Mouse (Mus musculus) brain, embryonic 14.5 days (tissue): Measurements from ENCODE around the gene Abca1. TPM values are rescaled to one million over a fixed set of nuclear protein-coding genes. Genes with fewer than 3 reads are reported as not detected.

Experiments
- DNase-seq: peaks from one replicate; pipeline ENCODE4 v3.0.0-alpha.2; 2011; ENCODE audit warnings: low read depth
- CTCF ChIP-seq: fragments of 200-500 bp; IDR thresholded peaks from 2 replicates; pipeline ENCODE4 v1.5.1; 2012; ENCODE audit warnings: inconsistent platforms, mild to moderate bottlenecking, moderate library complexity, borderline replicate concordance; ENCODE audit not compliant: insufficient read depth, insufficient read length; ENCODE audit errors: extremely low read depth
- POLR2A ChIP-seq: fragments of 200-500 bp; IDR thresholded peaks from 2 replicates; pipeline ENCODE4 v1.6.1; 2012; ENCODE audit warnings: mild to moderate bottlenecking, inconsistent platforms, borderline replicate concordance; ENCODE audit not compliant: poor library complexity, insufficient read depth, insufficient read length, severe bottlenecking; ENCODE audit errors: extremely low read depth
- polyA plus RNA-seq: library from polyadenylated mRNA; depleted of rRNA; stranded (reverse); fragments of >200 nt; gene quantifications from 2 replicates; pipeline ENCODE4 v1.2.3, GENCODE M21; 2012; rRNA removed

Abca1 gene
- polyA plus RNA-seq, 1 experiment, result 15.9 TPM

DNA sequence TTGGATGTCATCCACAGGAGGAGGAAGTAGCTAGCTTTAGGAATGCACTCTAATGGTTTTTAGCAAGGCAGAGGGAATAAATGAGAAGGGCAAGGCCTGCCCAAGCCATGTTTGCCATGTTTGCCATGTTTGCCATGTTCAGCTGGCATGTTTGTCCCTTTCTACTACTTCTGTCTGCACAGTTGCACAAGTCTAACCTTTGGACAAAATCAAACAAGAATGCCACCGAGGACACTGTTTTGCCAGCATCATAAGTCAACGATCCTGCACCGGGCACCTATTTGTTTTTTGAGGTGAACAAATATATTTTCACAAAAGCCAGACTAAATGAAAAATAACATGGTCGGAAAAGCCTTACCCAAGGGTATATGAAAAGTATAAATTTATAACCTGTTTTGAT, 149.8 kb downstream of the Abca1 start:
- no peak for DNase-seq
- no peak for TF ChIP-seq POLR2A
- no peak for TF ChIP-seq CTCF

- DNase-seq, result peak; percentile 53
- TF ChIP-seq CTCF (no peak), POLR2A (no peak)
Observed at GRCm38 (mm10) chr4:53009183-53009582, 150.5 kb downstream of the Abca1 start.

DNA sequence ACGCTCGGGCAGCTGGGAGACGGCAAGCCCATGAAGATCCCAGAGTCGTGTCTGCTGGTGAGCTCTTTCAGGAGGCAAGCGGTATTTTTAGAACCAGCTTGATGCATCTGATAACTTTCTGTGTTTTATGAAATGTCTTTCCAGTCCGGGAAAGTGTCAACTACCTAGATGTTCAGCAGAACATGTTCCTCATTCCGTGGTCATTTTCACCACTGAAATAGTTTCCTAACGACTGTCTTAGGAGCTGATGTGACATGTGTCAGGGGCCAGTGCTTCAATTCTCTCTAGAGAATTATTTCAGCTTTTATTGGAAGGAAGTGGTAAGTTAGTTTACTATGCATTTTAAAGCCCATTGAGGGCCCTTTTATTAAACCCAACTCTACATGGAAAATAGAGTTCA, 159.5 kb downstream of the Abca1 start:
- no peak for DNase-seq
- no peak for TF ChIP-seq POLR2A
- no peak for TF ChIP-seq CTCF

DNA sequence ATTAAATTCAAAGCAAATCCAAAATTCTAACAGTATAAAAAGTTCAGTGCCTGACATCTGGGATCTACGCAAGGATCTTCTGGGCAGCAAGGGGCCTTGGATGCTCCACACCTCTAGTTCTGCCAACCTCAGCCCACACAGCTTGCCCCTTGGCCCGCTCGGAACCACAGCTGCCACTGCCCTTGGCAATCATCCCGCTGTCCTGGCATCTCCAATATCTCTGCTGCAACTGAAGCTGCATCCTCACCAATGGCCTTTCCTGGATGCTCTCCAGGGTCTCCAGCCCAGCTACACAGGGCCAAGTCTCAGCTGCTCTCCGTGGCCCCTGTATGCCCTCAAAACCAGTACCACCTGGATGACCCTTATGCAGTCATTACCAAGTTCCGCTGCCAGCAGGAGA, 160.2 kb downstream of the Abca1 start:
- no peak for TF ChIP-seq CTCF
- DNase-seq, result no peak

GRCm38 (mm10) chr4:52989248-52989647, 170.4 kb downstream of the Abca1 start, which contains the start of gene Nipsnap3a:
Nipsnap3a (plus strand) TSS chr4:52989272.
- TF ChIP-seq CTCF (no peak), POLR2A (no peak)
- peak; percentile 40 for DNase-seq

- TF ChIP-seq POLR2A, result no peak
- peak; percentile 28 for DNase-seq
Observed at GRCm38 (mm10) chr4:52986266-52986665, 173.4 kb downstream of the Abca1 start.

DNA sequence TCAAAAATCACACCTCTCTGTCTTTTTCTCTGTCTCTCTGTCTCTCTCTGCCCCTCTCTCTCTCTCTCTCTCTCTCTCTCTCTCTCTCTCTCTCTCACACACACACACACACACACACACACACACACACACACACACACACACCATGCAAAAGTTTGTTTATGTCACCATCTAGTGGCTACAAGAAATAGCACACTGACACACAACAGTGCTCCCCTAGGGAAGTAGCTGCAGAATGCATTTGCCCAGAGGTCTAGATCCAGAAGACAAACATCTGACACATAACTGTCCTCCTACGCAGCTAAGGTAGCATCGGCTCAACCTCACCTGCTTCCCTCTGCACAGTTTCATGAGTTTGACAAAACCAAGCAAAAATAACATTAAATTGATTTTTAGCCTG, 174.5 kb downstream of the Abca1 start:
- TF ChIP-seq CTCF (peak; percentile 34; the same call in 1 of the 2 replicates), POLR2A (no peak)
- DNase-seq, result peak; percentile 67

Other genes with a start within 250 kb of the Abca1 start
- gene Olfr272, start 240.7 kb downstream of the Abca1 start, polyA plus RNA-seq, result 0.08 TPM in 1 of 2 replicates, not detected in the other
- gene Olfr270, start 195.3 kb downstream of the Abca1 start, polyA plus RNA-seq, result not detected in 2 replicates
- not detected in 2 replicates for gene Nipsnap3a, start 170.6 kb downstream of the Abca1 start, polyA plus RNA-seq
- 76.3 and 76.9 TPM in 2 replicates for gene Nipsnap3b, start 148.0 kb downstream of the Abca1 start, polyA plus RNA-seq